ENCODE assay signal across 14 mouse cellular contexts in genomic region chr11:80147748-80148147, GRCm38 (mm10). TPM values are rescaled to one million over a fixed set of nuclear protein-coding genes. Genes with fewer than 3 reads are reported as not detected.
DNase-seq lines count a peak whose midpoint lies in the region; ATAC-seq and TF ChIP-seq lines count a peak whose summit lies in the region.
"Had no signal": no experiment of that assay in that cellular context is flagged by ENCODE, and none has a peak within 500 bp of the region (broad histone marks: within the 10 kb centered on the region; RNA-seq: fewer than 3 reads in every experiment).

No protein-coding gene starts in this region.

- H3K4me1 ChIP-seq in hindbrain, postnatal 0 days (ENCODE audit: insufficient read depth, low read length), result no peaks in the 10 kb centered on the region
- peaks cover 3% of the 10 kb centered on the region for H3K4me1 ChIP-seq in hindbrain, embryonic 16.5 days (ENCODE audit: control insufficient read depth, insufficient read depth, low read depth, low read length)
- H3K4me1 ChIP-seq in stomach, postnatal 0 days (replicated peaks; ENCODE audit: control insufficient read depth, insufficient read depth), result no peaks in the 10 kb centered on the region

- peak; percentile 17; the same call in 1 of the 2 replicates for TF ChIP-seq CTCF in hindbrain, postnatal 0 days (IDR thresholded peaks at IDR 0.05; ENCODE audit: low read depth)
- peak; percentile 5; the same call in 1 of the 2 replicates for TF ChIP-seq CTCF in stomach, postnatal 0 days (IDR thresholded peaks at IDR 0.05; ENCODE audit: low read depth)

- H3K36me3 ChIP-seq in hindbrain, postnatal 0 days (ENCODE audit: insufficient read depth, low read length), result no peaks in the 10 kb centered on the region
- H3K36me3 ChIP-seq in hindbrain, embryonic 16.5 days (ENCODE audit: control insufficient read depth, insufficient read depth, low read length), result no peaks in the 10 kb centered on the region
- no peaks in the 10 kb centered on the region for H3K36me3 ChIP-seq in stomach, postnatal 0 days (ENCODE audit: control insufficient read depth, insufficient read depth, low read length)
- H3K36me3 ChIP-seq: embryonic facial prominence, embryonic 10.5 days; hindbrain, embryonic 12.5 days; kidney, embryonic 15.5 days; midbrain, embryonic 12.5 days had no signal

- no peak for TF ChIP-seq EP300 in stomach, postnatal 0 days (optimal IDR thresholded peaks at IDR 0.05)

- no peak overlapping the region for H3K4me2 ChIP-seq in hindbrain, postnatal 0 days (ENCODE audit: low read depth, low read length)
- no peak overlapping the region for H3K4me2 ChIP-seq in hindbrain, embryonic 16.5 days (ENCODE audit: low read length)
- no peak overlapping the region for H3K4me2 ChIP-seq in stomach, postnatal 0 days (replicated peaks; ENCODE audit: low read depth)
- H3K4me2 ChIP-seq: hindbrain, embryonic 12.5 days; kidney, embryonic 15.5 days; lung, embryonic 14.5 days; midbrain, embryonic 12.5 days had no signal

- no peaks in the 10 kb centered on the region for H3K27me3 ChIP-seq in hindbrain, postnatal 0 days (ENCODE audit: insufficient read depth, low read length)
- no peaks in the 10 kb centered on the region for H3K27me3 ChIP-seq in hindbrain, embryonic 16.5 days (replicated peaks; ENCODE audit: control insufficient read depth, insufficient read depth, low read length)
- H3K27me3 ChIP-seq in stomach, postnatal 0 days (ENCODE audit: control insufficient read depth, insufficient read depth, low read length), result no peaks in the 10 kb centered on the region

- no peaks in the 10 kb centered on the region for H3K9me3 ChIP-seq in hindbrain, postnatal 0 days (ENCODE audit: low read length)
- H3K9me3 ChIP-seq in hindbrain, embryonic 16.5 days (ENCODE audit: control insufficient read depth, low read length), result no peaks in the 10 kb centered on the region
- H3K9me3 ChIP-seq in stomach, postnatal 0 days (ENCODE audit: control insufficient read depth, low read length), result no peaks in the 10 kb centered on the region
- H3K9me3 ChIP-seq: embryonic facial prominence, embryonic 10.5 days; hindbrain, embryonic 12.5 days; kidney, embryonic 15.5 days; midbrain, embryonic 12.5 days had no signal

- no peak overlapping the region for H3K4me3 ChIP-seq in hindbrain, postnatal 0 days (ENCODE audit: low read length)
- H3K4me3 ChIP-seq in hindbrain, embryonic 16.5 days (ENCODE audit: low read length), result no peak overlapping the region
- no peak overlapping the region for H3K4me3 ChIP-seq in stomach, postnatal 0 days (ENCODE audit: low read depth, low read length)
- H3K4me3 ChIP-seq: embryonic facial prominence, embryonic 10.5 days; hindbrain, embryonic 12.5 days; kidney, embryonic 15.5 days; midbrain, embryonic 12.5 days had no signal

- DNase-seq in hindbrain, postnatal 0 days (ENCODE audit: low spot score), result no peak
- DNase-seq in retina, embryonic 14.5 days (ENCODE audit: low spot score), result peak; percentile 14
- DNase-seq in retina, postnatal 1 day, result no peak
- DNase-seq in MN1 (ENCODE audit: low spot score), result peak; percentile 13
- no peak for DNase-seq in stomach, postnatal 0 days (ENCODE audit: low spot score)
- DNase-seq: cerebellum, adult 9-11 months; spleen, adult 18-20 months had no signal

- no peak for ATAC-seq in hindbrain, postnatal 0 days
- ATAC-seq in hindbrain, embryonic 16.5 days, result no peak
- no peak for ATAC-seq in stomach, postnatal 0 days (ENCODE audit: low FRiP score, low TSS enrichment)
- ATAC-seq in inflammation-experienced regulatory T-cells, adult 6 months, result no peak

- H3K27ac ChIP-seq in hindbrain, postnatal 0 days, result no peak overlapping the region
- H3K27ac ChIP-seq in hindbrain, embryonic 16.5 days (ENCODE audit: low read depth, low read length), result no peak overlapping the region
- no peak overlapping the region for H3K27ac ChIP-seq in stomach, postnatal 0 days (replicated peaks)
- H3K27ac ChIP-seq: embryonic facial prominence, embryonic 10.5 days; hindbrain, embryonic 12.5 days; kidney, embryonic 15.5 days; midbrain, embryonic 12.5 days had no signal

- 73% methylated on average over 6 of the region's 6 CpGs for WGBS in hindbrain, postnatal 0 days
- WGBS in hindbrain, embryonic 16.5 days, result 78% methylated on average over 6 of the region's 6 CpGs
- WGBS in stomach, postnatal 0 days, result 64% methylated on average over 6 of the region's 6 CpGs

- H3K9ac ChIP-seq in hindbrain, postnatal 0 days (replicated peaks; ENCODE audit: low read length), result no peak overlapping the region
- no peak overlapping the region for H3K9ac ChIP-seq in hindbrain, embryonic 16.5 days (ENCODE audit: low read depth, low read length)
- no peak overlapping the region for H3K9ac ChIP-seq in stomach, postnatal 0 days (ENCODE audit: low read length)
- H3K9ac ChIP-seq: hindbrain, embryonic 12.5 days; kidney, embryonic 15.5 days; lung, embryonic 14.5 days; midbrain, embryonic 12.5 days had no signal

RNA-seq across cellular contexts. Expression of gene Tefm, which starts 5.8 kb away (rescaled TPM):
- total RNA-seq in hindbrain, postnatal 0 days (2014; rRNA removed), result 8.6 and 8.9 TPM in 2 replicates
- 18.6 and 22.9 TPM in 2 replicates for polyA plus RNA-seq in hindbrain, postnatal 0 days (2015; fragmentation: Nextera tagmentation; extraction: Ambion mirVana)
- polyA plus RNA-seq in hindbrain, embryonic 16.5 days (2015; fragmentation: Nextera tagmentation; extraction: Ambion mirVana), result 21.0 and 22.0 TPM in 2 replicates
- 18.6 and 20.5 TPM in 2 replicates for polyA plus RNA-seq in stomach, postnatal 0 days (2015; fragmentation: Nextera tagmentation; extraction: Ambion mirVana)
- polyA plus RNA-seq in inflammation-experienced regulatory T-cells, adult 6 months (2017; shearing (Covaris generic)), result 10 to 100 TPM; 18.9 to 34.9 (median 32.5) TPM

RNA-seq across cellular contexts. Expression of gene Adap2, which starts 6.2 kb away (rescaled TPM):
- 4.1 and 4.9 TPM in 2 replicates for total RNA-seq in hindbrain, postnatal 0 days (2014; rRNA removed)
- 3.7 and 4.9 TPM in 2 replicates for polyA plus RNA-seq in hindbrain, postnatal 0 days (2015; fragmentation: Nextera tagmentation; extraction: Ambion mirVana)
- polyA plus RNA-seq in hindbrain, embryonic 16.5 days (2015; fragmentation: Nextera tagmentation; extraction: Ambion mirVana), result 4.0 and 4.1 TPM in 2 replicates
- 3.6 and 5.4 TPM in 2 replicates for polyA plus RNA-seq in stomach, postnatal 0 days (2015; fragmentation: Nextera tagmentation; extraction: Ambion mirVana)
- under 1 TPM in 1 of 3 experiments, not detected in 2; 0.47 TPM for polyA plus RNA-seq in inflammation-experienced regulatory T-cells, adult 6 months (2017; shearing (Covaris generic))

RNA-seq across cellular contexts. Expression of gene Rnf135, which starts 35.9 kb away (rescaled TPM):
- 2.3 and 5.0 TPM in 2 replicates for total RNA-seq in hindbrain, postnatal 0 days (2014; rRNA removed)
- polyA plus RNA-seq in hindbrain, postnatal 0 days (2015; fragmentation: Nextera tagmentation; extraction: Ambion mirVana), result 4.7 and 4.8 TPM in 2 replicates
- polyA plus RNA-seq in hindbrain, embryonic 16.5 days (2015; fragmentation: Nextera tagmentation; extraction: Ambion mirVana), result 4.6 and 4.9 TPM in 2 replicates
- 7.5 and 8.8 TPM in 2 replicates for polyA plus RNA-seq in stomach, postnatal 0 days (2015; fragmentation: Nextera tagmentation; extraction: Ambion mirVana)
- polyA plus RNA-seq in inflammation-experienced regulatory T-cells, adult 6 months (2017; shearing (Covaris generic)), result 10 to 100 TPM; 10.2 to 12.1 (median 11.1) TPM

RNA-seq across cellular contexts. Expression of gene Atad5, which starts 58.5 kb away (rescaled TPM):
- total RNA-seq in hindbrain, postnatal 0 days (2014; rRNA removed), result 4.7 and 9.4 TPM in 2 replicates
- 3.3 and 4.1 TPM in 2 replicates for polyA plus RNA-seq in hindbrain, postnatal 0 days (2015; fragmentation: Nextera tagmentation; extraction: Ambion mirVana)
- polyA plus RNA-seq in hindbrain, embryonic 16.5 days (2015; fragmentation: Nextera tagmentation; extraction: Ambion mirVana), result 4.3 and 4.4 TPM in 2 replicates
- 1.6 and 2.2 TPM in 2 replicates for polyA plus RNA-seq in stomach, postnatal 0 days (2015; fragmentation: Nextera tagmentation; extraction: Ambion mirVana)
- 1 to 10 TPM; 2.6 to 8.1 (median 3.1) TPM for polyA plus RNA-seq in inflammation-experienced regulatory T-cells, adult 6 months (2017; shearing (Covaris generic))

Comparison
In these comparisons a context has a peak if more than half of its experiments do, and no peak if none do; other contexts are left out.
1. DNase-seq: peak in retina, embryonic 14.5 days (single experiment) and MN1 (single experiment); none in hindbrain, postnatal 0 days (single experiment), retina, postnatal 1 day (single experiment) and stomach, postnatal 0 days (single experiment).